10 mouse cellular contexts compared by ENCODE assay signal in the genomic region with DNA sequence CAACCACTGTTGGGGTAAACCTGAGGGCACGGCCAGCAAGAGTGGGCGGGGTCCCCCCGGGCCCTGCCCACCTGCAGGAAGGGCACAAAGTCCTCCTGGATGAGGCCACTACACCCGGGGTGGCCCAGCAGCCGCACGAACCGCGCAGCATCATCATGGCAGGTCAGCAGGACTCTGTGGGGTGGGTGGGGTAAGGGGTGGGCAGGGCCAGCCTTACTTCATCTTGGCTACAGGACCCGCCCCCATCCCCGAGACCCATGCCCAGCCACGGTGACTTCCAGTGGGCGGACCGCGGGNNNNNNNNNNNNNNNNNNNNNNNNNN. TPM values are rescaled to one million over a fixed set of nuclear protein-coding genes. Genes with fewer than 3 reads are reported as not detected.
A peak's percentile ranks its signal among the peaks of the same experiment; 100 is the strongest.
DNase-seq lines count a peak whose midpoint lies in the region; ATAC-seq and TF ChIP-seq lines count a peak whose summit lies in the region.
"Had no signal": no experiment of that assay in that cellular context is flagged by ENCODE, and none has a peak within 500 bp of the region (broad histone marks: within the 10 kb centered on the region; RNA-seq: fewer than 3 reads in every experiment).

No protein-coding gene starts in this region.

- no peaks in the 10 kb centered on the region for H3K79me2 ChIP-seq in CH12.LX (replicated peaks; ENCODE audit: control insufficient read depth, extremely low read depth, insufficient read depth, poor library complexity, severe bottlenecking)
- H3K79me2 ChIP-seq in liver, adult 2 months (ENCODE audit: control insufficient read depth, insufficient read depth, low read length), result no peaks in the 10 kb centered on the region

- no peak for TF ChIP-seq POLR2A in CH12.LX (IDR thresholded peaks at IDR 0.05; ENCODE audit: low read depth, low read length)
- TF ChIP-seq POLR2A in liver, adult 2 months (IDR thresholded peaks at IDR 0.05; ENCODE audit: extremely low read depth, insufficient read depth, low read length), result no peak

- intact Hi-C loops in heart, postnatal 36 days (cut with DNase I), result no loop called here

- peaks cover 37% of the 10 kb centered on the region for H3K36me3 ChIP-seq in heart, embryonic 14.5 days (ENCODE audit: control insufficient read depth, insufficient read depth, low read length)
- H3K36me3 ChIP-seq in CH12.LX (replicated peaks in 1 of 2; ENCODE audit: control insufficient read depth in 1 of 2, insufficient read depth in 1 of 2, low read length in 1 of 2), result peaks cover 33 to 36% of the 10 kb centered on the region in 2 experiments
- H3K36me3 ChIP-seq in embryonic facial prominence, embryonic 10.5 days (replicated peaks), result peaks cover 40% of the 10 kb centered on the region
- peaks cover 10% of the 10 kb centered on the region; the same call in 1 of the 2 replicates for H3K36me3 ChIP-seq in liver, adult 2 months (ENCODE audit: control insufficient read depth, insufficient read depth, low read length)
- H3K36me3 ChIP-seq in stomach, postnatal 0 days (ENCODE audit: control insufficient read depth, insufficient read depth, low read length), result peaks cover 12% of the 10 kb centered on the region

- 76% methylated on average over 10 of the region's 14 CpGs for WGBS in heart, embryonic 14.5 days
- 75% methylated on average over 14 of the region's 14 CpGs for WGBS in embryonic facial prominence, embryonic 10.5 days
- 72% methylated on average over 14 of the region's 14 CpGs for WGBS in liver, adult 2 months
- WGBS in stomach, postnatal 0 days, result 77% methylated on average over 8 of the region's 14 CpGs

- peaks cover 33% of the 10 kb centered on the region for H3K9me3 ChIP-seq in heart, embryonic 14.5 days (ENCODE audit: control insufficient read depth, low read length)
- H3K9me3 ChIP-seq in CH12.LX (replicated peaks; ENCODE audit: low read length), result peaks cover 32% of the 10 kb centered on the region
- H3K9me3 ChIP-seq in embryonic facial prominence, embryonic 10.5 days, result peaks cover 38% of the 10 kb centered on the region
- H3K9me3 ChIP-seq in stomach, postnatal 0 days (ENCODE audit: control insufficient read depth, low read length), result peaks cover 13% of the 10 kb centered on the region

- TF ChIP-seq CTCF in CH12.LX (conservative IDR thresholded peaks at IDR 0.05 in 1 of 2, IDR thresholded peaks at IDR 0.05 in 1 of 2; ENCODE audit: low read depth in 2 of 2, low read length in 2 of 2), result no peak
- TF ChIP-seq CTCF in liver, adult 2 months (IDR thresholded peaks at IDR 0.05; ENCODE audit: low read depth, low read length), result no peak
- TF ChIP-seq CTCF in stomach, postnatal 0 days (IDR thresholded peaks at IDR 0.05; ENCODE audit: low read depth), result no peak

- peak overlapping the region in 1 of 2 experiments; percentile 5; a peak in 2 of 4 replicates for H3K4me3 ChIP-seq in heart, embryonic 14.5 days (ENCODE audit: control insufficient read depth in 1 of 2, insufficient read depth in 1 of 2, low read depth in 1 of 2, low read length in 2 of 2)
- H3K4me3 ChIP-seq in CH12.LX (replicated peaks in 1 of 3; ENCODE audit: low read depth in 2 of 3, low read length in 2 of 3, poor library complexity in 1 of 3), result peak overlapping the region; percentile 19 to 67 (median 58)
- peak overlapping the region; percentile 30 for H3K4me3 ChIP-seq in embryonic facial prominence, embryonic 10.5 days
- H3K4me3 ChIP-seq in liver, adult 2 months (ENCODE audit: insufficient read depth, low read depth, low read length), result peak overlapping the region; percentile 49; the same call in 1 of the 2 replicates
- H3K4me3 ChIP-seq in stomach, postnatal 0 days (ENCODE audit: low read depth, low read length), result no peak overlapping the region
- H3K4me3 ChIP-seq: myocyte had no signal

- H3K27ac ChIP-seq in heart, embryonic 14.5 days (replicated peaks in 1 of 2; ENCODE audit: control insufficient read depth in 1 of 2, insufficient read depth in 1 of 2, low read depth in 2 of 2, low read length in 2 of 2), result no peak overlapping the region
- H3K27ac ChIP-seq in CH12.LX (ENCODE audit: insufficient read depth, low read depth), result peak overlapping the region; percentile 54
- H3K27ac ChIP-seq in embryonic facial prominence, embryonic 10.5 days (replicated peaks), result no peak overlapping the region
- no peak overlapping the region for H3K27ac ChIP-seq in liver, adult 2 months (replicated peaks; ENCODE audit: insufficient read depth, low read depth, low read length)
- H3K27ac ChIP-seq in stomach, postnatal 0 days (replicated peaks), result 0 out of 2 replicates have a peak overlapping the region, but pooled peaks have one; percentile 18

- no peak for TF ChIP-seq RAD21 in CH12.LX (IDR thresholded peaks at IDR 0.05; ENCODE audit: low read depth, low read length)

- in situ Hi-C loops in CH12.LX (cut with MboI; ENCODE audit: low pct_ligation_motif_present, low pct_unique_long_range_greater_than_20kb, low sequenced_read_pairs), result no loop called here

- dilution Hi-C loops in CH12.LX (cut with MboI; ENCODE audit: extremely low pct_ligation_motif_present, extremely low pct_unique_long_range_greater_than_20kb, low sequenced_read_pairs), result no loop called here

- no peak for TF ChIP-seq EP300 in CH12.LX (IDR thresholded peaks at IDR 0.05; ENCODE audit: low read length)
- no peak for TF ChIP-seq EP300 in stomach, postnatal 0 days (optimal IDR thresholded peaks at IDR 0.05)

- no peaks in the 10 kb centered on the region for H3K4me1 ChIP-seq in heart, embryonic 14.5 days (ENCODE audit: control insufficient read depth in 2 of 2, insufficient read depth in 2 of 2, low read length in 2 of 2)
- H3K4me1 ChIP-seq in CH12.LX (ENCODE audit: control insufficient read depth in 1 of 2, insufficient read depth in 2 of 2), result no peaks in the 10 kb centered on the region
- H3K4me1 ChIP-seq in embryonic facial prominence, embryonic 10.5 days, result no peaks in the 10 kb centered on the region
- no peaks in the 10 kb centered on the region for H3K4me1 ChIP-seq in liver, adult 2 months (ENCODE audit: control insufficient read depth, insufficient read depth, low read length)
- no peaks in the 10 kb centered on the region for H3K4me1 ChIP-seq in stomach, postnatal 0 days (replicated peaks; ENCODE audit: control insufficient read depth, insufficient read depth)

- no peak for DNase-seq in heart, postnatal 36 days
- peak; percentile 70 for DNase-seq in CH12.LX (ENCODE audit: extremely low read depth)
- DNase-seq in embryonic facial prominence, embryonic 10.5 days (ENCODE audit: low spot score), result no peak
- DNase-seq in liver, adult 2 months (ENCODE audit: extremely low read depth, low read depth, low spot score), result no peak
- DNase-seq in stomach, postnatal 0 days (ENCODE audit: low spot score), result no peak
- DNase-seq in left cerebral cortex, adult 8-10 months (ENCODE audit: low spot score in 2 of 2), result no peak

- H3K27me3 ChIP-seq in heart, embryonic 14.5 days (ENCODE audit: control insufficient read depth, insufficient read depth, low read length), result no peaks in the 10 kb centered on the region
- H3K27me3 ChIP-seq in CH12.LX (replicated peaks), result peaks cover 2% of the 10 kb centered on the region
- H3K27me3 ChIP-seq in embryonic facial prominence, embryonic 10.5 days (replicated peaks; ENCODE audit: low read depth, poor library complexity, severe bottlenecking), result no peaks in the 10 kb centered on the region
- H3K27me3 ChIP-seq in liver, adult 2 months (ENCODE audit: control insufficient read depth, insufficient read depth, low read length), result 0 out of 2 replicates have a peak, but pooled peaks cover 3% of the 10 kb centered on the region
- H3K27me3 ChIP-seq in stomach, postnatal 0 days (ENCODE audit: control insufficient read depth, insufficient read depth, low read length), result no peaks in the 10 kb centered on the region

- peak overlapping the region; percentile 8; the same call in 1 of the 2 replicates for H3K4me2 ChIP-seq in heart, embryonic 14.5 days (ENCODE audit: low read length)
- H3K4me2 ChIP-seq in CH12.LX (ENCODE audit: insufficient read depth, low read depth, poor library complexity, severe bottlenecking), result no peak overlapping the region
- no peak overlapping the region for H3K4me2 ChIP-seq in stomach, postnatal 0 days (replicated peaks; ENCODE audit: low read depth)

- ATAC-seq in heart, embryonic 14.5 days (ENCODE audit: insufficient number of reproducible peaks, insufficient read depth, low FRiP score, low read depth), result no peak
- ATAC-seq in stomach, postnatal 0 days (ENCODE audit: low FRiP score, low TSS enrichment), result no peak
- ATAC-seq in monocyte, adult 5-6 weeks (replicated peaks; ENCODE audit: insufficient number of reproducible peaks, low FRiP score, low TSS enrichment, poor library complexity, severe bottlenecking), result no peak; the same call in 1 of the 2 replicates

- H3K9ac ChIP-seq in heart, embryonic 14.5 days (ENCODE audit: low read length), result no peak overlapping the region
- no peak overlapping the region for H3K9ac ChIP-seq in CH12.LX (ENCODE audit: insufficient read depth, low read depth)
- no peak overlapping the region for H3K9ac ChIP-seq in liver, adult 2 months (ENCODE audit: low read depth, low read length)
- no peak overlapping the region for H3K9ac ChIP-seq in stomach, postnatal 0 days (ENCODE audit: low read length)

RNA-seq across cellular contexts. Expression of gene Ppp2r3d, which starts 36.0 kb away (rescaled TPM):
- polyA plus RNA-seq in heart, embryonic 14.5 days (2014; fragmentation: Nextera tagmentation; extraction: Ambion mirVana), result 114 and 131 TPM in 2 replicates
- total RNA-seq in heart, postnatal 36 days (2021), result 100 to 1,000 TPM in 1 of 2 experiments, 10 to 100 TPM in 1; 92.0 to 101 TPM
- total RNA-seq in CH12.LX (2012; rRNA removed) (34.0 and 47.2 TPM in 2 replicates), CH12.LX (2014; rRNA removed) (21.0 and 24.5 TPM in 2 replicates)
- 62.7 and 66.7 TPM in 2 replicates for polyA plus RNA-seq in CH12.LX (2012; ENCODE audit: insufficient read length, low read depth)
- polyA plus RNA-seq in embryonic facial prominence, embryonic 10.5 days (2016; fragmentation: Nextera tagmentation; extraction: Ambion mirVana), result 118 and 122 TPM in 2 replicates
- 13.7 and 19.2 TPM in 2 replicates for total RNA-seq in liver, adult 2 months (2014; rRNA removed)
- 80.2 and 89.4 TPM in 2 replicates for polyA plus RNA-seq in liver, adult 2 months (2012; rRNA removed)
- polyA plus RNA-seq in stomach, postnatal 0 days (2015; fragmentation: Nextera tagmentation; extraction: Ambion mirVana), result 78.9 and 88.2 TPM in 2 replicates
- 14.9 to 25.5 TPM (median 23.9 TPM) in 3 replicates for total RNA-seq in monocyte, adult 5-6 weeks (2017)
- 100 to 1,000 TPM in 2 of 4 experiments, 10 to 100 TPM in 2; 94.9 to 111 (median 99.1) TPM for total RNA-seq in left cerebral cortex, adult 8-10 months (2022)

RNA-seq across cellular contexts. Expression of gene Gm21836, which starts 52.9 kb away (rescaled TPM):
- polyA plus RNA-seq in heart, embryonic 14.5 days (2014; fragmentation: Nextera tagmentation; extraction: Ambion mirVana), result not detected in 2 replicates
- not detected for total RNA-seq in heart, postnatal 36 days (2021)
- total RNA-seq in CH12.LX (2012; rRNA removed), result not detected in 2 replicates
- not detected in 2 replicates for total RNA-seq in CH12.LX (2014; rRNA removed)
- not detected in 2 replicates for polyA plus RNA-seq in CH12.LX (2012; ENCODE audit: insufficient read length, low read depth)
- not detected in 2 replicates for polyA plus RNA-seq in embryonic facial prominence, embryonic 10.5 days (2016; fragmentation: Nextera tagmentation; extraction: Ambion mirVana)
- total RNA-seq in liver, adult 2 months (2014; rRNA removed), result not detected in 2 replicates
- polyA plus RNA-seq in liver, adult 2 months (2012; rRNA removed), result not detected in 2 replicates
- polyA plus RNA-seq in stomach, postnatal 0 days (2015; fragmentation: Nextera tagmentation; extraction: Ambion mirVana), result not detected in 2 replicates
- total RNA-seq in monocyte, adult 5-6 weeks (2017), result not detected in 3 replicates
- total RNA-seq in left cerebral cortex, adult 8-10 months (2022), result not detected
- polyA plus RNA-seq: gonadal fat pad, adult 2 months; myocyte had no signal

Comparison
In these comparisons a context has a peak if more than half of its experiments do, and no peak if none do; other contexts are left out.
1. H3K27ac ChIP-seq: peak in CH12.LX (single experiment) and stomach, postnatal 0 days (single experiment); none in heart, embryonic 14.5 days (0 of 2), embryonic facial prominence, embryonic 10.5 days (single experiment) and liver, adult 2 months (single experiment).